Mouse (Mus musculus): ENCODE data around the gene Fam227a. TPM values are rescaled to one million over a fixed set of nuclear protein-coding genes. Genes with fewer than 3 reads are reported as not detected.

The Fam227a gene
- total and polyA plus RNA-seq, 3 experiments: 0.35 to 0.60 TPM; not detected in 1

Other genes starting within 250 kb of the Fam227a start
- gene Csnk1e, start 203.4 kb downstream of the Fam227a start, total RNA-seq (2012; rRNA removed): 28.5 and 33.3 TPM in 2 replicates
- 10 to 100 TPM in 1 of 2 experiments, not detected in 1; 58.1 TPM for gene Csnk1e, start 203.4 kb downstream of the Fam227a start, polyA plus RNA-seq (2012; ENCODE audit: insufficient read depth in 1 of 2, insufficient read length in 2 of 2, low read depth in 1 of 2, low replicate concordance in 2 of 2, missing spikeins in 1 of 2)
- gene Kcnj4, start 153.7 kb downstream of the Fam227a start, total RNA-seq (2012; rRNA removed): not detected in 2 replicates
- under 1 TPM in 1 of 2 experiments, not detected in 1; 0.07 TPM for gene Kcnj4, start 153.7 kb downstream of the Fam227a start, polyA plus RNA-seq (2012; ENCODE audit: insufficient read depth in 1 of 2, insufficient read length in 2 of 2, low read depth in 1 of 2, low replicate concordance in 2 of 2, missing spikeins in 1 of 2)
- gene Kdelr3, start 142.5 kb downstream of the Fam227a start, total RNA-seq (2012; rRNA removed): 12.6 and 14.5 TPM in 2 replicates
- 10 to 100 TPM in 1 of 2 experiments, not detected in 1; 32.2 TPM for gene Kdelr3, start 142.5 kb downstream of the Fam227a start, polyA plus RNA-seq (2012; ENCODE audit: insufficient read depth in 1 of 2, insufficient read length in 2 of 2, low read depth in 1 of 2, low replicate concordance in 2 of 2, missing spikeins in 1 of 2)
- gene Ddx17, start 112.2 kb downstream of the Fam227a start, total RNA-seq (2012; rRNA removed): 100 and 115 TPM in 2 replicates
- 100 to 1,000 TPM in 1 of 2 experiments, 10 to 100 TPM in 1; 85.4 to 148 TPM for gene Ddx17, start 112.2 kb downstream of the Fam227a start, polyA plus RNA-seq (2012; ENCODE audit: insufficient read depth in 1 of 2, insufficient read length in 2 of 2, low read depth in 1 of 2, low replicate concordance in 2 of 2, missing spikeins in 1 of 2)
- gene Dmc1, start 53.8 kb downstream of the Fam227a start, total RNA-seq (2012; rRNA removed): not detected in 2 replicates
- gene Dmc1, start 53.8 kb downstream of the Fam227a start, polyA plus RNA-seq (2012; ENCODE audit: insufficient read depth in 1 of 2, insufficient read length in 2 of 2, low read depth in 1 of 2, low replicate concordance in 2 of 2, missing spikeins in 1 of 2): not detected
- gene Cby1, start 243 bp upstream of the Fam227a start, total RNA-seq (2012; rRNA removed): 29.6 and 34.3 TPM in 2 replicates
- 10 to 100 TPM in 1 of 2 experiments, not detected in 1; 56.2 TPM for gene Cby1, start 243 bp upstream of the Fam227a start, polyA plus RNA-seq (2012; ENCODE audit: insufficient read depth in 1 of 2, insufficient read length in 2 of 2, low read depth in 1 of 2, low replicate concordance in 2 of 2, missing spikeins in 1 of 2)
- 161 and 174 TPM in 2 replicates for gene Tomm22, start 11.9 kb upstream of the Fam227a start, total RNA-seq (2012; rRNA removed)
- gene Tomm22, start 11.9 kb upstream of the Fam227a start, polyA plus RNA-seq (2012; ENCODE audit: insufficient read depth in 1 of 2, insufficient read length in 2 of 2, low read depth in 1 of 2, low replicate concordance in 2 of 2, missing spikeins in 1 of 2): 100 to 1,000 TPM; 281 to 829 TPM
- 37.8 and 47.2 TPM in 2 replicates for gene Josd1, start 29.0 kb upstream of the Fam227a start, total RNA-seq (2012; rRNA removed)
- 10 to 100 TPM in 1 of 2 experiments, not detected in 1; 46.5 TPM for gene Josd1, start 29.0 kb upstream of the Fam227a start, polyA plus RNA-seq (2012; ENCODE audit: insufficient read depth in 1 of 2, insufficient read length in 2 of 2, low read depth in 1 of 2, low replicate concordance in 2 of 2, missing spikeins in 1 of 2)
- 41.9 and 50.3 TPM in 2 replicates for gene Gtpbp1, start 31.9 kb upstream of the Fam227a start, total RNA-seq (2012; rRNA removed)
- gene Gtpbp1, start 31.9 kb upstream of the Fam227a start, polyA plus RNA-seq (2012; ENCODE audit: insufficient read depth in 1 of 2, insufficient read length in 2 of 2, low read depth in 1 of 2, low replicate concordance in 2 of 2, missing spikeins in 1 of 2): 10 to 100 TPM in 1 of 2 experiments, not detected in 1; 92.2 TPM
- 4.3 and 5.2 TPM in 2 replicates for gene Sun2, start 83.6 kb upstream of the Fam227a start, total RNA-seq (2012; rRNA removed)
- 10 to 100 TPM in 1 of 2 experiments, not detected in 1; 10.6 TPM for gene Sun2, start 83.6 kb upstream of the Fam227a start, polyA plus RNA-seq (2012; ENCODE audit: insufficient read depth in 1 of 2, insufficient read length in 2 of 2, low read depth in 1 of 2, low replicate concordance in 2 of 2, missing spikeins in 1 of 2)
- gene Dnal4, start 118.9 kb upstream of the Fam227a start, total RNA-seq (2012; rRNA removed): 14.7 and 19.5 TPM in 2 replicates
- 10 to 100 TPM in 1 of 2 experiments, not detected in 1; 30.0 TPM for gene Dnal4, start 118.9 kb upstream of the Fam227a start, polyA plus RNA-seq (2012; ENCODE audit: insufficient read depth in 1 of 2, insufficient read length in 2 of 2, low read depth in 1 of 2, low replicate concordance in 2 of 2, missing spikeins in 1 of 2)
- 0.03 and 0.04 TPM in 2 replicates for gene Nptxr, start 145.8 kb upstream of the Fam227a start, total RNA-seq (2012; rRNA removed)
- under 1 TPM in 1 of 2 experiments, not detected in 1; 0.33 TPM for gene Nptxr, start 145.8 kb upstream of the Fam227a start, polyA plus RNA-seq (2012; ENCODE audit: insufficient read depth in 1 of 2, insufficient read length in 2 of 2, low read depth in 1 of 2, low replicate concordance in 2 of 2, missing spikeins in 1 of 2)
- 0.23 TPM in 1 of 2 replicates, not detected in the other for gene Npcd, start 175.3 kb upstream of the Fam227a start, total RNA-seq (2012; rRNA removed)
- gene Npcd, start 175.3 kb upstream of the Fam227a start, polyA plus RNA-seq (2012; ENCODE audit: insufficient read depth in 1 of 2, insufficient read length in 2 of 2, low read depth in 1 of 2, low replicate concordance in 2 of 2, missing spikeins in 1 of 2): not detected
- gene Cbx6, start 175.7 kb upstream of the Fam227a start, total RNA-seq (2012; rRNA removed): 21.7 and 25.1 TPM in 2 replicates
- 10 to 100 TPM in 1 of 2 experiments, not detected in 1; 43.6 TPM for gene Cbx6, start 175.7 kb upstream of the Fam227a start, polyA plus RNA-seq (2012; ENCODE audit: insufficient read depth in 1 of 2, insufficient read length in 2 of 2, low read depth in 1 of 2, low replicate concordance in 2 of 2, missing spikeins in 1 of 2)
- gene Apobec3, start 232.7 kb upstream of the Fam227a start, total RNA-seq (2012; rRNA removed): 17.2 and 22.2 TPM in 2 replicates
- gene Apobec3, start 232.7 kb upstream of the Fam227a start, polyA plus RNA-seq (2012; ENCODE audit: insufficient read depth in 1 of 2, insufficient read length in 2 of 2, low read depth in 1 of 2, low replicate concordance in 2 of 2, missing spikeins in 1 of 2): 10 to 100 TPM in 1 of 2 experiments, not detected in 1; 38.6 TPM

Measured in MEL (cell line).